Mouse (Mus musculus) forebrain, embryonic 15.5 days (tissue): Measurements from ENCODE around the gene Ldb3. TPM values are rescaled to one million over a fixed set of nuclear protein-coding genes. Genes with fewer than 3 reads are reported as not detected.

Experiments
- ATAC-seq: fragments of 200-750 bp; cut with Nextera tagmentation; replicated peaks from 2 replicates; pipeline ENCODE4 v1.8.0; 2017; ENCODE audit warnings: mild to moderate bottlenecking, moderate TSS enrichment, moderate library complexity
- H3K27ac ChIP-seq: fragments of 300-500 bp; sonication (generic); replicated peaks from 2 replicates; pipeline ENCODE4 v1.5.1; 2015; ENCODE audit warnings: mild to moderate bottlenecking, inconsistent platforms
- H3K27me3 ChIP-seq: fragments of 300-500 bp; sonication (generic); 2 replicates; pipeline ENCODE4 v1.6.1; 2015; ENCODE audit warnings: inconsistent platforms
- H3K36me3 ChIP-seq: fragments of 300-500 bp; sonication (generic); 2 replicates; pipeline ENCODE4 v1.6.1; 2015; ENCODE audit warnings: mild to moderate bottlenecking, inconsistent platforms
- H3K4me1 ChIP-seq: fragments of 300-500 bp; sonication (generic); 2 replicates; pipeline ENCODE4 v1.6.1; 2015; ENCODE audit warnings: inconsistent platforms
- H3K4me2 ChIP-seq: fragments of 300-500 bp; sonication (generic); replicated peaks from 2 replicates; pipeline ENCODE4 v1.6.1; 2015; ENCODE audit warnings: mild to moderate bottlenecking, inconsistent platforms
- H3K4me3 ChIP-seq: fragments of 300-500 bp; sonication (generic); 2 replicates; pipeline ENCODE4 v1.5.1; 2015; ENCODE audit warnings: mild to moderate bottlenecking, inconsistent platforms
- H3K9ac ChIP-seq: fragments of 300-500 bp; sonication (generic); replicated peaks from 2 replicates; pipeline ENCODE4 v1.6.1; 2015; ENCODE audit warnings: mild to moderate bottlenecking, inconsistent platforms
- H3K9me3 ChIP-seq: fragments of 300-500 bp; sonication (generic); 2 replicates; pipeline ENCODE4 v1.6.1; 2016; ENCODE audit warnings: inconsistent platforms
- WGBS: fragments of 180-500 bp; shearing (Covaris S2); methylation state at CpG from one replicate; pipeline ENCODE4 v1.1.7; 2015; ENCODE audit warnings: mixed read lengths; 5-methylcytosine and 5-hydroxymethylcytosine counted together
- polyA plus RNA-seq: library from polyadenylated mRNA; unstranded; fragments of >200 nt; fragmentation: Nextera tagmentation; extraction: Ambion mirVana; gene quantifications from 2 replicates; pipeline ENCODE4 v1.2.1, GENCODE M21; 2015

Gene Ldb3
- polyA plus RNA-seq, 1 experiment from 2014 or later, result 0.60 TPM

DNA sequence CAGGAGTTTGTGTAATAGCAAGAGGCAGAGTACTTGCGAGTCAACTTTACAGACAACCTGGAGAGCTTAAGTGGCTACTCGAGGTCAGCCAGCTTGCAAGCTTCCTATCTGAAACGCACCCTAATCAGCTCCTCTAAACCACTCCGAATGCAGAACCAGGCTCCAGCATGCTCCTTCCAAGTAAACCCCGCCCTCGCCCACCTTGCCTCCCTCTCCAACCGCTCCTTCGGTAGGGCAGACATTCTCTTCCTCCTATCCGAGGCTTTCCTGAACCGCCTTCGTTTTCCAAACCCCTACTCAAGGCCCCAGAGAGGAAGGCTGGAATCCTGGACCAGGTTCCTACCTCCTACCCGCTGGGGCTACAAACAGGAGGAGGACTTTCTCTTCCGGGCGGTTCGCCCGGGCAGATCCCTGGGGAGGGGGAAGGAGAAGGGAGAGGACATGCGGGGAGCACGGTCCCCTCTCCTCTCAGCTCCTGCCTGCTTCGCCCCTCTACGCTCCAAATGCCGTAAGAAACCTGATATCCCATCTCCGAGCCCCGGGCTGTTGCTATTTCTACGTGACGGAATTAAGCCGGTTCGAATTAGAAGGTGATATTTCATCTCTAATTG is 40.0 kb downstream of the Ldb3 start:
- WGBS, result under 1% methylated on average over 27 of the region's 27 CpGs
- ATAC-seq, result peak; percentile 68
- peak overlapping the region; percentile 77 for H3K4me2 ChIP-seq
- H3K4me1 ChIP-seq, result peaks cover 9% of the 10 kb centered on the region
- H3K27ac ChIP-seq, result peak overlapping the region; percentile 85
- peak overlapping the region; percentile 90 for H3K9ac ChIP-seq
- H3K36me3 ChIP-seq, result no peaks in the 10 kb centered on the region
- H3K4me3 ChIP-seq, result peak overlapping the region; percentile 85
- no peaks in the 10 kb centered on the region for H3K27me3 ChIP-seq
- H3K9me3 ChIP-seq, result no peaks in the 10 kb centered on the region

DNA sequence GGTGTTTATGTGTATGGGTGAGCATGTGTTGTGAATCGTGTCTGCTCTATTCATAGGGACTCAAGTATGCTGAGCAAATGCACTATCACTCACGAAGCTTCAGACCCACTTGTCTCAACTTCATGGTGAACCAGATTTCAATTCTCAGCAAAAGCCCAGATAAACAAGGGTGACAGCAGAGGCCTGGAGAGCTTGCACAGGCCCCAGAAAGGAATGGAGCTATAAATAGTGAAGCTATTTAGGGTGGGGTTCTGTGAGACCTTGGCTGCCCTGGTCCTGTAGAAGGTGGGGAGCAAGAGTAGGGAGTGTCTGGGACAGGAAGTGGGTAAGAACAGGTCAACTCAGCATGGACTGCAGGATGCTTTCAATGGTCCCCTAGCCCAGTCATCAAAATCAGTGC is 43.9 kb downstream of the Ldb3 start:
- no peak for ATAC-seq
- Histone ChIP-seq H3K9me3 (no peaks in the 10 kb centered on the region), H3K27me3 (no peaks in the 10 kb centered on the region), H3K4me3 (no peak overlapping the region), H3K4me2 (no peak overlapping the region), H3K27ac (no peak overlapping the region), H3K4me1 (peaks cover 8% of the 10 kb centered on the region), H3K36me3 (no peaks in the 10 kb centered on the region), H3K9ac (no peak overlapping the region)
- WGBS, result 77% methylated on average over 2 of the region's 2 CpGs

DNA sequence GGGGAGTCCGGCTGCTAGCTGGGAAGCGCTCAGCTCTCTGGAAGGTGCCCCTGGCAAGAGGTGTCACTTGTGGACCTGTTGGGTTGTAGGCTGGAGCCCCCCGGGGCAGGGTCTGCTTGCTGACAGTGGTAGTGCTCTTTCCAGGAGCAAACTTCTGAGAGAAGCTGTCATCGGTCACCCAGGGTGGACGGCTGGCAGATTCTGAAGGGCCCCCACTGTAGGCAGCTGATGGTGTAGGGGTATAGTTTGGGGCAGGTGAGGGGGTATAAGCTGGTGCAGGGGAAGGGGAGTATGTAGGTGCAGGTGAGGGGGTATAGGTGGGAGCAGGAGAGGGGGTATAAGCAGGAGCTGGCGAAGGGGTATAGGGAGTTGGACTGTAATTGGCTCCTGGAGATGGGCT is 44.5 kb downstream of the Ldb3 start:
- 87% methylated on average over 6 of the region's 6 CpGs for WGBS
- H3K36me3 ChIP-seq, result no peaks in the 10 kb centered on the region
- H3K4me3 ChIP-seq, result no peak overlapping the region
- H3K27me3 ChIP-seq, result no peaks in the 10 kb centered on the region
- no peak overlapping the region for H3K9ac ChIP-seq
- H3K4me2 ChIP-seq, result no peak overlapping the region
- H3K4me1 ChIP-seq, result peaks cover 6% of the 10 kb centered on the region
- no peaks in the 10 kb centered on the region for H3K9me3 ChIP-seq
- no peak for ATAC-seq
- H3K27ac ChIP-seq, result no peak overlapping the region

DNA sequence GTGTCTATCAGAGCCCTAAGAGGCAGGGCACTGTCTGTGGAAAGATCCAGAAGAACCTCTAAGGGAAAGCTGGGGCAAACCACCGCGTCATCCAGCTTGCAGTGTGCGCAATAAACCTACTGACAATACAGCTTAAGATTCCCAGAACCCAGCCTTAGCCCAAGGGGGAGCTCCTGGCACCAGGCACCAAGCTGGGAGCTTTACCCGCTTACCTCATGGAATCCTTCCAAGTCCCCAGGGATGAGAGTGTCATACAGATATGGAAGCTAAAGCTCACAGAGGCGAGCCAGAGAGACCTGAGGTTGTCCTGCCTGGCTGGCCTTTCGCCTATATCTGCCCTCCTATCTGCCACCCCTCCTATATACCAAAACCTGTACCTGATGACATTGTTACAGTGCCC is 44.9 kb downstream of the Ldb3 start:
- H3K4me1 ChIP-seq, result peaks cover 6% of the 10 kb centered on the region
- H3K36me3 ChIP-seq, result no peaks in the 10 kb centered on the region
- no peaks in the 10 kb centered on the region for H3K9me3 ChIP-seq
- H3K9ac ChIP-seq, result no peak overlapping the region
- H3K27me3 ChIP-seq, result no peaks in the 10 kb centered on the region
- no peak overlapping the region for H3K4me2 ChIP-seq
- H3K27ac ChIP-seq, result no peak overlapping the region
- 64% methylated on average over 6 of the region's 6 CpGs for WGBS
- no peak for ATAC-seq
- H3K4me3 ChIP-seq, result no peak overlapping the region

DNA sequence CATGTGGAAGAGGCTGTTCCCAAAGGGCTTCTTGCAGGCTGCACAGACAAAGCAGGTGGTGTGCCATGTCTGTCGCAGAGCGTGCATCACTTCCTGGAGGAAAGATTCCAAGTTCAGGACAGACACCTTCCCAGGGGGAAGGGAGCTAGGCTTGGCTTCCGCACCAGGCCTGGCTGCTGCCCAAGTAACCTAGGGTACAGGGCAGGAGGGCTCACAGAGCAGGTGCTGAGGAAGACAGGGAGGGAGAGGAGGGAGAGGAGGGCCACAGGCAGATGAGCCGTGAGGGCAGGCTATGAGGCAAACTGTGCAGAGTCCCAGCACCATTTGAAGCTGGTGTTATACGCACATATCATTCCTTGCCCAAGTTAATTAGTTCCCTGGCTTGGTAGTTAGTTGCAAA is 46.6 kb downstream of the Ldb3 start:
- Histone ChIP-seq H3K9ac (no peak overlapping the region), H3K36me3 (no peaks in the 10 kb centered on the region), H3K27ac (no peak overlapping the region), H3K4me3 (no peak overlapping the region), H3K9me3 (no peaks in the 10 kb centered on the region), H3K4me2 (no peak overlapping the region), H3K27me3 (no peaks in the 10 kb centered on the region), H3K4me1 (no peaks in the 10 kb centered on the region)
- no peak; the same call in 1 of the 2 replicates for ATAC-seq
- WGBS, result 68% methylated on average over 5 of the region's 5 CpGs

DNA sequence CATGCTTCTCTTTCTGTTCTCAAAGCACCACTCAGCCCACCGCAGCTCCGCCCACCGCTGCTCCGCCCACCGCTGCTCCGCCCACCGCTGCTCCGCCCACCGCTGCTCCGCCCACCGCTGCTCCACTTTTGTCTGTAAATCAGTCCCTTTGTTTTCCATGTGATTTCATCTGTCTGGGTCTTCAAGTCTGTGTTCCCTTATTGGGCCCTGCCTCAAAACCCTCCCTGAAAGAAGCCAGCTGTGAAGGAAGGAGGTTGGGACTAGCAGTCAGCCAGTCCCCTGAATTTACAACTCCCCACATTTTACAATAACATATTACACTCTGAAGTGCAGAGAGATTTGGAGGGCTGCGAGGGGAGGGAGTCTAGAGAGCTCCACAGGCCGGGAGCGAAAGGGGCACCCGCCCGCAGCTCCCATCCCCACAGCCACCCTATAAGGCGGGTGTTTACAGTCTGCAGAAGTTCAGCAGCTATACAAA is 47.8 kb downstream of the Ldb3 start:
- H3K27me3 ChIP-seq, result no peaks in the 10 kb centered on the region
- no peaks in the 10 kb centered on the region for H3K9me3 ChIP-seq
- ATAC-seq, result 0 out of 2 replicates have a peak, but pooled peaks have one; percentile 11
- no peak overlapping the region for H3K4me3 ChIP-seq
- H3K4me2 ChIP-seq, result no peak overlapping the region
- no peaks in the 10 kb centered on the region for H3K36me3 ChIP-seq
- no peaks in the 10 kb centered on the region for H3K4me1 ChIP-seq
- H3K9ac ChIP-seq, result no peak overlapping the region
- 9% methylated on average over 17 of the region's 17 CpGs for WGBS
- no peak overlapping the region for H3K27ac ChIP-seq

DNA sequence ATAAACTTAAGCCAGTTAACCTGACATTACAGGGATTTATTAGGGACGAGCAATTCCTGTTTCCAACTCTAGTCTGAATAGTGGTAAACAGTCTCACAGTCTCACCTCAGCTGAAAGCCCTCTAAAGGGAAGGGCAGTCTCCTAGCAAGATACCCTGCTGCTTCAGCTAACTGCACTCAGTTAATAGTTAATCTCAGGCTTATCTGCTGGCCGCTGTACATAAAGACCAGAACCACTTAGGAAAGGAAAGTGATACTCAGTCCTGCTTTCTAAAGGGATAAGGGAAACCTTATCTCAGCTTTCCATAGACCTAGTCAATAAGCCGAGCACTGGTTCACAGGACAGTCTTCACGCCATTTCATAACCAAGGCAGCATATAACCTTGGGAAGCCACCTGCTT is 52.6 kb downstream of the Ldb3 start:
- Histone ChIP-seq H3K36me3 (no peaks in the 10 kb centered on the region), H3K4me2 (no peak overlapping the region), H3K4me3 (no peak overlapping the region), H3K4me1 (no peaks in the 10 kb centered on the region), H3K27ac (no peak overlapping the region), H3K9me3 (no peaks in the 10 kb centered on the region), H3K9ac (no peak overlapping the region), H3K27me3 (no peaks in the 10 kb centered on the region)
- no peak for ATAC-seq
- 67% methylated on average over 4 of the region's 4 CpGs for WGBS

DNA sequence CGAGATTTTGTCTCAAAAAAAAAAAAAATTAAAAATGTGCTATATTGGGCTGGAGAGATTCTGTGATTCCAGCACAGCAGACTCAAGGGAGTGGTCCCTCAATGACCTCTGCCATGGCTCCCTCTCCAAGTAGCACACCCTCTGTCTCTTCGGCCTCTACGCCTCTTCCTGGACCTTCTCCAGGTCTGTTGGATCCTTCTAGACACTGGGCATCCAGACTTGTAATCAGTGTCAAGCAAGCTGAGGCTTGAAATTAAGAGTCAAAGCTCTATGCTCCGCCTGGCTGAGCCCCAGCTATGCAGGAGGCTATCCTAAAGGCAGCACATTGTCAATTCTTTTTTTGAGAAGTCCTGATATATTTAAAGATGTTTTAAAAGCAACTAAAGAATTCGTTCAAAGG is 54.9 kb downstream of the Ldb3 start:
- Histone ChIP-seq H3K4me1 (no peaks in the 10 kb centered on the region), H3K9me3 (no peaks in the 10 kb centered on the region), H3K4me3 (no peak overlapping the region), H3K36me3 (no peaks in the 10 kb centered on the region), H3K9ac (no peak overlapping the region), H3K27me3 (no peaks in the 10 kb centered on the region), H3K27ac (no peak overlapping the region), H3K4me2 (no peak overlapping the region)
- ATAC-seq, result no peak
- 87% methylated on average over 5 of the region's 5 CpGs for WGBS

DNA sequence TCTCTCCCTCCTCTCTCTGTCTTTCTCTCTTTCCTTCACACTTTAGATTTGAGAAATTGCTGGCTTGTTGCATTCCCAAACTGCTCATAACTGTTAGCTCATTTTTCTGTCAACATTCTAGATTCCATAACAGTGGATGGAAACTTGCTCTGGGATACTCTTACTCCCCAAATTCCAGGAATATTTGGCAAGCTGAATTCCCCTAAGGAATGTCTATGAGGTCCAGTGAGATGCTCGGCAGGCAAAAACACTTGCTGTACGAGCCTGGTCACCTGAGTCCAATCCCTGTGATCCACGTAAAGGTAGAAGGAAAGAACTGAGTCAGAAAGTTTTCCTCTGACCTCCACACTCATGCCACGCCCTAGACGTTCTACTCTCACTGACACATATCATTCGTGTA is 55.9 kb downstream of the Ldb3 start:
- ATAC-seq, result no peak
- H3K4me2 ChIP-seq, result no peak overlapping the region
- H3K9ac ChIP-seq, result no peak overlapping the region
- no peak overlapping the region for H3K4me3 ChIP-seq
- H3K4me1 ChIP-seq, result no peaks in the 10 kb centered on the region
- H3K9me3 ChIP-seq, result no peaks in the 10 kb centered on the region
- 0 out of 2 replicates have a peak, but pooled peaks cover 2% of the 10 kb centered on the region for H3K27me3 ChIP-seq
- H3K36me3 ChIP-seq, result no peaks in the 10 kb centered on the region
- H3K27ac ChIP-seq, result no peak overlapping the region
- WGBS, result 90% methylated on average over 6 of the region's 6 CpGs

DNA sequence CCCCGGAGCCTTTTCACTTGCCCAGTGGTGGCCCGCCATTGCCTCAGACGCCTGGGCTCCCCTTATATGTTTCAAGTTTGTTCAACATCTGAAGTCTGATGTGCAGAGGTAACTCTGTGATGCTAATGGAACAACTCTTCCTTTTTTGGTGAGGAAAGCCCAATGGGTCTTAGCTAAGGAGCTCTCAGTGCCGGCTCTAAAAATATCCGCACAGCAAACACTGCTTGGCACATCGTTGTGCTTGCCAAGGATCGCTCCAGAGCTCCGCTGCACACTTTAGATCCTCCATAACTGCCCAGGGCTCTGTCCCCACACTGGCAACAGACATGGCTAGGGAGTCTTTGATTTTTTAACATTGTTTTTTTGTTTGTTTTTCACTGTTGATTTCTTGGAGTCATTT is 59.7 kb downstream of the Ldb3 start:
- no peak for ATAC-seq
- Histone ChIP-seq H3K27me3 (0 out of 2 replicates have a peak, but pooled peaks cover 2% of the 10 kb centered on the region), H3K4me1 (no peaks in the 10 kb centered on the region), H3K27ac (no peak overlapping the region), H3K4me2 (no peak overlapping the region), H3K36me3 (no peaks in the 10 kb centered on the region), H3K9me3 (no peaks in the 10 kb centered on the region), H3K4me3 (no peak overlapping the region), H3K9ac (no peak overlapping the region)
- WGBS, result 63% methylated on average over 8 of the region's 8 CpGs

DNA sequence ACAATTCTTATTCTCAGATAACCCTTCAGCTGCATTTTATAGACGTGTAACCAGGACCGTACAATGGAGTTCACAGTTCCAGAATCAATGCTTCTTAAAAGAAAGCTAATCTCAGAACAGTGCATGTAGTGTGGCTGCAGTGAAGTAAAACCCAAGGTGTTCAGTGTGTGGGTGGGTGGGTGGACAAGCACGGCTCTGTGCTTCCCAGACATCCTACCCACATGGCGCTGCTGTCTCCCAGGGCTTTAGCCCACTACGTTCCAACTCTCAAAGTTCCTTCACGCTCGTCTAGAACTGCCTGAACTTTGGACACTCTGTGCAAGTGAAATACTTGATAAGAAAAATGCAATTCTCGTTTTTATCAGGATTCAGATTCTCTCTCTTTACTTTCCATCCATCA is 65.8 kb downstream of the Ldb3 start, which contains the start of gene 9230112D13Rik:
9230112D13Rik (minus strand) TSS at position 101 of the 400 bp plus-strand sequence.
- H3K4me1 ChIP-seq, result no peaks in the 10 kb centered on the region
- no peak within 1 kb of the TSS for H3K4me3 ChIP-seq
- H3K9me3 ChIP-seq, result no peaks in the 10 kb centered on the region
- 92% methylated on average over 8 of the region's 8 CpGs for WGBS
- H3K36me3 ChIP-seq, result no peaks in the 10 kb centered on the region
- H3K9ac ChIP-seq, result no peak within 1 kb of the TSS
- H3K27ac ChIP-seq, result no peak within 1 kb of the TSS
- H3K4me2 ChIP-seq, result no peak within 1 kb of the TSS
- no peak for ATAC-seq
- no peaks in the 10 kb centered on the region for H3K27me3 ChIP-seq

DNA sequence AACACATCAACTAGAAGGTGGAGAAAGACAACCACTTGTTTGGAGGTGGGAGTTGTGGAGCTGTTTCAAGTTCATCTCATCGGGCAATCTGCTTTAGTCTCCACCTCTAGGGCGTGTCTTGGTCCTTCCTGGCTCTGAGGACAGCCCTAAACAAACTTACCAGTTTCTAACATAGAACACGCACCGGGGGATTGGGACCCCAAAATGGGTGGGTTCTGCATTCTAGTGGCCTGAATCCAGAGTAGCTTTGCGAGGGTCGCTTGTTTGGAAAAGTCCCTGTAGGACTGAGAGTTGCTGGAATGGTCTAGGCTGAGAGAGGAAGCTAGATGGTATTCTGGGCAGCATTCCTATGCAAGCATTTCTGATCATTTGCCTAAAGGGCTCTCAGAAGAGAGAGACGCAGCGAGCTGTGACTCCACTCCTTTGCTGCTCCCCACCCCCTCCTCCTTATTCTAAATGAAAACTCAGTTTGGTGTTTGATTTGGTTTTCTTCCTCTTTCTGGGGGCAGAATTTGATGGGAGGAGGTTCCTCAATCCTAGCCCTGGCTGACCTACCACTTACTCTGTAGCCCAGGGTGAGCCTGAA is 70.4 kb downstream of the Ldb3 start:
- H3K27me3 ChIP-seq, result no peaks in the 10 kb centered on the region
- H3K9me3 ChIP-seq, result no peaks in the 10 kb centered on the region
- no peaks in the 10 kb centered on the region for H3K36me3 ChIP-seq
- ATAC-seq, result no peak
- no peak overlapping the region for H3K9ac ChIP-seq
- 93% methylated on average over 8 of the region's 8 CpGs for WGBS
- H3K4me2 ChIP-seq, result no peak overlapping the region
- no peaks in the 10 kb centered on the region for H3K4me1 ChIP-seq
- H3K4me3 ChIP-seq, result no peak overlapping the region
- no peak overlapping the region for H3K27ac ChIP-seq
